Mouse (Mus musculus): Measurements from ENCODE around the gene Serpina6. TPM values are rescaled to one million over a fixed set of nuclear protein-coding genes. Genes with fewer than 3 reads are reported as not detected.

Gene Serpina6
- total RNA-seq (2014; fragmentation: Nextera tagmentation) (not detected in 2 replicates), total RNA-seq (2017) (not detected in 2 replicates), polyA plus RNA-seq (2012) (not detected in 2 replicates)

DNA sequence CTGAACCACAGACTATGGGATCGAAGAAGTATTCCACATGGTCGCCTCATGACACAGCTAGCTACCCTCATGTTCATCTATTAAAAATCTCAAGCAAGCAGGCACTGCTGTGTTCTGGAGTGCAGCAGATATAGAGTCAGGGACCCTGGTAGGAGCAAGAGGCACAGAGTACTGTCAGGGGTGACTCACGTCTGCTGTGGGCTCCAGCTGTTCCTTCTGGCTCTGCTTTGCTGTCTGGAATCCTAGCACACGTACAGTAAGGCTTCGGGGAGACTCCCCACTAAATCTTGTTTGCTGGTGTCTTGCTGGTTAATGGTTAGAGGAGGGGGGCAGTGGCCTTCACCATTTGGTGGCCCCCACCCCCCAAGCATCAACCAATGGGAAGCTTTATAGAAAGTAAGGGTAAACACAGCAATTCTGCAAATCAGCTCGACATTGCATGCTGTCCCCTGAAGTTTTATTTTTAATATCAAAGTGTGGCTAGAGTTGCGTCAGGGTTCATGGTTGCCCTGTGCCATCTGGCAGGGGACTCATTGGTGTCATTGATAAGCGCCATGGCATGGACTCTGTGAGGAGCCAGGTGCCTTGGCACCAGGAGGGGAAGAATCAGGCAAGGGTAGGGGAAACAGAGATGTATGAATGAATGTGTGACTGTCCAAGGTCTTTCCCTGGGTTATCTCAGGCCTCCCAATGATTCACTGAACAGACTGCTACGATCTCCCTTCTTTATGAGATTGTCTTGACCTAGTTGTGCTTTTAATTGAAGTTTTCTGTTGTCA is at the start of gene Serpina6:
Gene Serpina6 (minus strand): TSS at position 365 of the 779 bp plus-strand sequence.
- H3K9me3 ChIP-seq (replicated peaks): peaks cover 77% of the 10 kb centered on the region
- H3K27me3 ChIP-seq (ENCODE audit: insufficient read depth, low read length): no peaks in the 10 kb centered on the region
- H3K4me3 ChIP-seq (ENCODE audit: low read depth, low read length): no peak within 1 kb of the TSS
- no peak for ATAC-seq (ENCODE audit: extremely low read depth, insufficient number of reproducible peaks, low FRiP score, poor library complexity, severe bottlenecking)
- no peak for TF ChIP-seq GATA2 (IDR thresholded peaks at IDR 0.05; ENCODE audit: borderline replicate concordance, low read depth, low read length)
- no peak for TF ChIP-seq CTCF (IDR thresholded peaks at IDR 0.05; ENCODE audit: low read depth, low read length)
- no peak for TF ChIP-seq TAL1 (conservative IDR thresholded peaks at IDR 0.05; ENCODE audit: low read depth, low read length)
- DNase-seq (ENCODE audit: low spot score): no peak
- H3K36me3 ChIP-seq (replicated peaks): no peaks in the 10 kb centered on the region
- H3K4me1 ChIP-seq (ENCODE audit: insufficient read depth, low read depth, low read length): no peaks in the 10 kb centered on the region

- TF ChIP-seq GATA2 (IDR thresholded peaks at IDR 0.05; ENCODE audit: borderline replicate concordance, low read depth, low read length) (no peak), CTCF (IDR thresholded peaks at IDR 0.05; ENCODE audit: low read depth, low read length) (no peak), TAL1 (conservative IDR thresholded peaks at IDR 0.05; ENCODE audit: low read depth, low read length) (no peak), POLR2AphosphoS5 (IDR thresholded peaks at IDR 0.05; ENCODE audit: insufficient replicate concordance, low read depth, low read length) (no peak), GATA1 (IDR thresholded peaks at IDR 0.05; ENCODE audit: borderline replicate concordance, low read length) (no peak)
- H3K4me3 ChIP-seq (ENCODE audit: low read depth, low read length): no peak overlapping the region
- H3K27me3 ChIP-seq (ENCODE audit: insufficient read depth, low read length): no peaks in the 10 kb centered on the region
- H3K9me3 ChIP-seq (replicated peaks): peaks cover 85% of the 10 kb centered on the region
- no peaks in the 10 kb centered on the region for H3K4me1 ChIP-seq (ENCODE audit: insufficient read depth, low read depth, low read length)
- no peaks in the 10 kb centered on the region for H3K36me3 ChIP-seq (replicated peaks)
- ATAC-seq (ENCODE audit: extremely low read depth, insufficient number of reproducible peaks, low FRiP score, poor library complexity, severe bottlenecking): no peak
- no peak for DNase-seq (ENCODE audit: low spot score)
Observed at GRCm38 (mm10) chr12:103706113-103706512, 49.1 kb upstream of the Serpina6 start.

- no peak overlapping the region for H3K4me3 ChIP-seq (ENCODE audit: low read depth, low read length)
- DNase-seq (ENCODE audit: low spot score): no peak
- no peaks in the 10 kb centered on the region for H3K27me3 ChIP-seq (ENCODE audit: insufficient read depth, low read length)
- no peaks in the 10 kb centered on the region for H3K36me3 ChIP-seq (replicated peaks)
- ATAC-seq (ENCODE audit: extremely low read depth, insufficient number of reproducible peaks, low FRiP score, poor library complexity, severe bottlenecking): no peak
- H3K4me1 ChIP-seq (ENCODE audit: insufficient read depth, low read depth, low read length): no peaks in the 10 kb centered on the region
- H3K9me3 ChIP-seq (replicated peaks): peaks cover 84% of the 10 kb centered on the region
- TF ChIP-seq TAL1 (conservative IDR thresholded peaks at IDR 0.05; ENCODE audit: low read depth, low read length) (no peak), GATA2 (IDR thresholded peaks at IDR 0.05; ENCODE audit: borderline replicate concordance, low read depth, low read length) (no peak), GATA1 (IDR thresholded peaks at IDR 0.05; ENCODE audit: borderline replicate concordance, low read length) (no peak), POLR2AphosphoS5 (IDR thresholded peaks at IDR 0.05; ENCODE audit: insufficient replicate concordance, low read depth, low read length) (no peak), CTCF (IDR thresholded peaks at IDR 0.05; ENCODE audit: low read depth, low read length) (no peak)
Observed at GRCm38 (mm10) chr12:103705547-103705946, 48.5 kb upstream of the Serpina6 start.

DNA sequence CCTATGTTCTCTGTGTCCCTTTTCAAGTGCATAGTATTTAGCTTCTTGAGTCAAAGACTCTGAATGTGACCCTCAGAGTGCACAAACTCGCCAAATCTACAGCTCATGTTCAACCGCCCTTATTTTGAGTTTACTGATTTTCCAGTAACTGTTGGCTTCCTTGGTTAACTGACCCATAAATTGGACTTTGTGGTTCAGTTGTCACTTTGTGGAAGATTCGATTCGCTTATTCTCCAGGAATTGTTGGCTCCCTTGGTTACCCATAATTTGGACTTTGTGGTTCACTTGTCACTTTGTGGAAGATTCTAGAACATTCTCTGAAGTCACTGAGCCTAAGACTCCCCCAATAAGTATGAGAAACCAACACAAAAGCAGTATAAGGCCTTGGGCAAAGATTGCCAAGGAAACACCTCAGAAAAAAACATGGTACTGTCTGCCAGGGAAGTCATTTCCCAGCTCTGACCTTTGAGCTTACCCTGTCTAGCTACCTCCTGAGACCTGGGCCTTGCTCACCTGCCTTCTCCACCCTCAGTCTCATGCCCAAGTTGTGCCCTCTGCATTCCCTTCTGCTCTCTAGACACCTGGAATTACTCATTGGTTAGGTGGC is 43.2 kb upstream of the Serpina6 start:
- no peaks in the 10 kb centered on the region for H3K36me3 ChIP-seq (replicated peaks)
- no peak for DNase-seq (ENCODE audit: low spot score)
- no peaks in the 10 kb centered on the region for H3K27me3 ChIP-seq (ENCODE audit: insufficient read depth, low read length)
- H3K9me3 ChIP-seq (replicated peaks): peaks cover 81% of the 10 kb centered on the region
- no peak for TF ChIP-seq CTCF (IDR thresholded peaks at IDR 0.05; ENCODE audit: low read depth, low read length)
- TF ChIP-seq TAL1 (conservative IDR thresholded peaks at IDR 0.05; ENCODE audit: low read depth, low read length): no peak
- no peak for TF ChIP-seq GATA2 (IDR thresholded peaks at IDR 0.05; ENCODE audit: borderline replicate concordance, low read depth, low read length)
- no peak for TF ChIP-seq GATA1 (IDR thresholded peaks at IDR 0.05; ENCODE audit: borderline replicate concordance, low read length)
- TF ChIP-seq POLR2AphosphoS5 (IDR thresholded peaks at IDR 0.05; ENCODE audit: insufficient replicate concordance, low read depth, low read length): no peak
- H3K4me1 ChIP-seq (ENCODE audit: insufficient read depth, low read depth, low read length): no peaks in the 10 kb centered on the region
- no peak overlapping the region for H3K4me3 ChIP-seq (ENCODE audit: low read depth, low read length)
- no peak for ATAC-seq (ENCODE audit: extremely low read depth, insufficient number of reproducible peaks, low FRiP score, poor library complexity, severe bottlenecking)

- Histone ChIP-seq H3K9me3 (replicated peaks) (peaks cover 79% of the 10 kb centered on the region), H3K36me3 (replicated peaks) (no peaks in the 10 kb centered on the region), H3K27me3 (ENCODE audit: insufficient read depth, low read length) (no peaks in the 10 kb centered on the region), H3K4me3 (ENCODE audit: low read depth, low read length) (no peak within 1 kb of the TSS), H3K4me1 (ENCODE audit: insufficient read depth, low read depth, low read length) (no peaks in the 10 kb centered on the region)
- no peak for TF ChIP-seq TAL1 (conservative IDR thresholded peaks at IDR 0.05; ENCODE audit: low read depth, low read length)
- no peak for TF ChIP-seq POLR2AphosphoS5 (IDR thresholded peaks at IDR 0.05; ENCODE audit: insufficient replicate concordance, low read depth, low read length)
- TF ChIP-seq GATA1 (IDR thresholded peaks at IDR 0.05; ENCODE audit: borderline replicate concordance, low read length): no peak
- no peak for TF ChIP-seq GATA2 (IDR thresholded peaks at IDR 0.05; ENCODE audit: borderline replicate concordance, low read depth, low read length)
- no peak for TF ChIP-seq CTCF (IDR thresholded peaks at IDR 0.05; ENCODE audit: low read depth, low read length)
- ATAC-seq (ENCODE audit: extremely low read depth, insufficient number of reproducible peaks, low FRiP score, poor library complexity, severe bottlenecking) (no peak), DNase-seq (ENCODE audit: low spot score) (no peak)
Observed at GRCm38 (mm10) chr12:103695429-103695828, 38.4 kb upstream of the Serpina6 start, which contains the start of gene Serpina1f. Gene Serpina1f, minus strand, starts transcription at chr12:103695529.

DNA sequence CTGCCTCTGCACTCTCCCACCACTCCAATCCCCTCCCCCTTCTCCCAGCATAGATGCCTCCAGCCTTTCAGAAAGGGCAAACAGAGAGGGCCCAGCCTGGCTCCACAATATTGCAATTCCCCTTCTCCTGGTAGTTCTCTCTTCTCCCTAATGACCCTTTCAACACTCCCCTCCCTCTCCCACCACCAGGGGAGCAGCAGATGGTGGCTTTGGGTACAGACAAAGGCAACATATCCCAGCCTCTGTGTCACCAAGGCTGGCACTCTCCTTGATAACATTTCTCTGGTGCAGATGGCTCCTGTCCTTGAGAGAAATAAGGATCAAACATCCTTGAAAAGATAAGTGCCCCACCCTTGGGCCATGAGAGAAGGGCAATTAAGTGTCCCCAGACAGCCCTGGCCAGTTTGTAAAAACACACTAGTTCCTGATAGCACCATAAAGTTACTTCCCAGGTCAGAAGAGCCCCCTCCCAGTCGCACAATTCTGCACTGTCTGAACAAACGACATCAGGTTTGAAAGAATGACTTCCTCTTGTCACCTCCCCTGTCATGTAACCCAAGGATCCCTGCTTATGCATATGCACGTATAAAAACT is 31.3 kb upstream of the Serpina6 start:
- ATAC-seq (ENCODE audit: extremely low read depth, insufficient number of reproducible peaks, low FRiP score, poor library complexity, severe bottlenecking) (no peak), DNase-seq (ENCODE audit: low spot score) (no peak)
- no peaks in the 10 kb centered on the region for H3K36me3 ChIP-seq (replicated peaks)
- H3K4me1 ChIP-seq (ENCODE audit: insufficient read depth, low read depth, low read length): no peaks in the 10 kb centered on the region
- no peaks in the 10 kb centered on the region for H3K27me3 ChIP-seq (ENCODE audit: insufficient read depth, low read length)
- H3K4me3 ChIP-seq (ENCODE audit: low read depth, low read length): no peak overlapping the region
- H3K9me3 ChIP-seq (replicated peaks): peaks cover 86% of the 10 kb centered on the region
- no peak for TF ChIP-seq GATA1 (IDR thresholded peaks at IDR 0.05; ENCODE audit: borderline replicate concordance, low read length)
- no peak for TF ChIP-seq TAL1 (conservative IDR thresholded peaks at IDR 0.05; ENCODE audit: low read depth, low read length)
- TF ChIP-seq GATA2 (IDR thresholded peaks at IDR 0.05; ENCODE audit: borderline replicate concordance, low read depth, low read length): no peak
- TF ChIP-seq POLR2AphosphoS5 (IDR thresholded peaks at IDR 0.05; ENCODE audit: insufficient replicate concordance, low read depth, low read length): no peak
- TF ChIP-seq CTCF (IDR thresholded peaks at IDR 0.05; ENCODE audit: low read depth, low read length): no peak

All from G1E (cell line).